Mouse (Mus musculus): ENCODE measurements around the gene Itga1.

The Itga1 gene

DNA sequence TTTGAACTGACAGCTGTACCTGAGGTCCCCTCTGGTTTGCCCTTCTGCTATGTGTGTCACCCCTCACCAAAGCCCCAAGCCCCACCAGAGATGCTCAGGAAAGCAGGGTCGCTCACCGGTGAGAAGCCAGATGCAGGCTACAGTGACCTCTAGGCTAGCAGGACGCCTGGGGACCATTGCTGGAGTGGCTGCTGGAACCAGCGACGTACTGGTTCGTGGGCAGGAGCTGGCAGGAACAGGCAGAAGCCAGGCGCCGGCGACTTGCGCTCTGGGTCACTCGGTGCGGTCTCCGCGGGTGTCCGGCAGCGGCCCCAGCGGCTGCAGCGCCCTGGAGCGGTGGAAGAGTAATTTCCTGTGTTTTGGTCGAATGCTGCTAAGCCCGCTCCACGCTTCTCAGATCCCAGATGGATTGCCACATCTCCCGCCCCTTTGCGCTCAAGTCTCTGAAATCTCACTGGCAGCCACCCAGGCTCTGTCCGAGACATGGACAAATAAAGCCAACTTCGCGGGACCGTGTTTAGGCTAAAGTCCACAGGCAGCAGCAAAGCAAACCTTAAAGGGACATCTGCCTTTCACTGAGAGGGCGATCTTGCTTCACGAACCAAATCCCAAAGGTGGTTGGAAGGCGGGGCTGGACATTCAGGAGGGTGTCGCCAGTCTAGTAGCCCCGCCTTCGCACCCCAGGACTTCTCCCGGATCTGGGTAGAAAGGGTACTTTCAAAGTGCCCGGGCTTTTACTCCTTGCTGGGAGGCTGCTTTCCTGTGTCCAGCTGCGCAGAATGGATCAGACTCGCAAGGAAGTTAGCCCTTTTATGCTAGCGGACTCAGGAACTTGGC is at the start of gene Itga1, which contains the start of gene Gm49395:
Gene Itga1, minus strand, starts transcription at position 610 of the 837 bp plus-strand sequence.
Gene Gm49395, minus strand, starts transcription at position 567 of the 837 bp plus-strand sequence.
- no peak for DNase-seq (ENCODE audit: extremely low read depth, low read depth, low spot score)

DNA sequence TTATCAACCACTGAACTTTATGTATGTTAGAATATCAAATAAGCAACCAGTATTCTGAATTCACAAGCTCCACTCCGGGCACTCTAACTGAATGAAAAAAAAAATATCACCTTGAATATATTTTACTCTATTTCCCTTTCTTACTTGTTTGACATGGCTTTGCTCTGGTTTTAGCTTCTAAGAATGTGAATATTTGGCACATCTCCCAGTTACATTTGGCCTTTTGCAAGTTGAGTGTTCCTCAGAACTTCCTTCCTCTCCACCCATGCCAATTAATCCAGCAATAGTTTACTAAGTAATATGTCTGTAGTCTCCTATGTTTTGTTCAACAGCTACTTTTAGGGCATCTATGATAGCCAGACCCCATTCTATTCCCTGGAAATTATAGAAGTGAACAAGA is 48.8 kb upstream of the Itga1 start:
- DNase-seq (ENCODE audit: extremely low read depth, low read depth, low spot score) = no peak

DNA sequence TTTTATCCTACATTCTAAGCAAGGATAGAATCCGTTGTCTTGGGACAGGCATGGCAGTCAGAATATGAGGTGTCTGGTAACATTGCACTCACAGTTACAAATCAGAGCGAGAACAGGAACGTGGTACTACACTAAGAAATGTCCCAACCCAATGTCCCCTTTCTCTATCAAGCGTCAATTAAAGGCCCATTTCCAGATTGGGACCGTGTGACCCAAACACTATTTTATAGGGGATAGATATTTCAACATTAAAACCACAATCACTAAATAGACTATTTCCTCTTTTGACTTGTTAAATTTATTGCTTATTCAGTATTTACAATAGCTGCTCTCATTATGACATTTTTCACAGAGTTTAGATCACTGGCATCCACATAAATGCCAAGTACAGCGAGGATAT is 48.1 kb upstream of the Itga1 start:
- no peak for DNase-seq (ENCODE audit: extremely low read depth, low read depth, low spot score)

DNA sequence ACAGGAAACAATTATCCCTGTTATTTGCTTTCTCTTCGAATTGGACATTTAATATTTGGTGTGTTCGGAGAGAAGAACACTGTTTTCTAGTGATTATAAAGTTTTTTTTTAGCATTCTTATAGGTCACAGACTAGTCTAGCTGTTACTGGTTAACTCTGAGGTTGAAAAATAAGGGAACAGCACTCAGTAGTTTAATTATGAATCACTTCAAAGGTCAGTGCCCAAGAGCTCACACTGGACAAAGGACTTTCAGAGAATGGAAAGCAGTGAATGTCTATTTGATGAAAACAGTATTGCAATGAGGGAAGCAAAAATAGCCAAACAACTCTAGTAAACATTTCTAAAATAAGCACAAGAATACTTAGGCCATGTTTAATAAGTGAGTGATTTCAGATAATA is 41.8 kb upstream of the Itga1 start:
- DNase-seq (ENCODE audit: extremely low read depth, low read depth, low spot score) = no peak

DNA sequence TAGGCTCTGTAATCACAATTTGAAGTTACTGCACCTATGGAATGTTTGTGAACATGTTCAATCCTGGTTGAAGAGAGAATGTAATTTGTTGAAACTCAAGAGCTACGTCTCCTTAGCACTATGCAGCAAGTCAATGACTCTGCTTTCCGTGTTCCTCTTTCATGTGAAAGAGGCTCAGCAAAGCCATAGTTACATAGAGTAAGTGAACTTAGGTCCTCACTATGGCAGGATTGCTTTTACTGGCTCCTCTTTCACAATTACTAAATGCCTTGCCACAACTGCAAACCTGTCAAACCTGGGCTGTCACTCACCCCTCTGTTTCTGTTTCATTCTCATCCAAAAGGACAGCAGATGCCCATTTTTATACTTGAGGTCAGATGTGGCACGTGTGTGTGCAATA is 40.3 kb upstream of the Itga1 start:
- no peak for DNase-seq (ENCODE audit: extremely low read depth, low read depth, low spot score)

DNA sequence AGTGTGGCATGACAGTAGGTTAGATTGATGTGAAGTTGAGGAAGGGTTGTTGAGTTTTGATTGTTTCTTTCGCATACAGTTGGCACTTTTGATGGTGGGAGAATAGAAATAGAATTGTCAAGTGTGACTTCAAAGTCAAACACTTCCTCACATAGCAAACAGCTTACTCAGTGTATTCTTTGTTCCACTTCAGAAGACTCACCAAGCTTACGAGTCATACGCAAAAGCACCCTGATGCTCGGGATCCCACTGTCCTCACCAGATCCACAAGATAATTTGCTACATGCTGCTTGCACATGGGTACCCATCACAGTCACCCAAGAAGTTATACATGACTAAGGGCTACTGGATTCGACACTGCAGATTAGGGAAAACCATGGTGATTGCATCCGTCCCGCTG is 36.7 kb upstream of the Itga1 start:
- DNase-seq (ENCODE audit: extremely low read depth, low read depth, low spot score) = no peak

DNA sequence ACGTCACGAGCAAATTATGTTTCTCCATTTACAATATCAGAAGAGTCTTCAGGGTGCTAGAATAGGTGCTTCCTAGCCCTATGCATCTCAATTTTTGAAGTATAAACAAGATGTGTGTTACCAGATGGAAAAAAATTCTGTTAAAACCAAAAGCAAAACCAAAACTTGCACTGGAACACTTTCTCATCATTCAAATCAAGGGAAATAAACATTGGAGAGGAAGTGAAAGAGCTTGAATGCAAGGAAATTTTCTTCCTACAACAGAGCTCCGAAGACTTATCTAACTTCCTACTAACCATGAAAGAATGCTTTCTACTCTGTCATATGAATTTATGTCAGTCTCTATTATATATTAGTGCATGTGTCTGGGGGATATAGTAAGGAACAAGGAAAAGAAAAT is 35.0 kb upstream of the Itga1 start:
- DNase-seq (ENCODE audit: extremely low read depth, low read depth, low spot score) = no peak

DNA sequence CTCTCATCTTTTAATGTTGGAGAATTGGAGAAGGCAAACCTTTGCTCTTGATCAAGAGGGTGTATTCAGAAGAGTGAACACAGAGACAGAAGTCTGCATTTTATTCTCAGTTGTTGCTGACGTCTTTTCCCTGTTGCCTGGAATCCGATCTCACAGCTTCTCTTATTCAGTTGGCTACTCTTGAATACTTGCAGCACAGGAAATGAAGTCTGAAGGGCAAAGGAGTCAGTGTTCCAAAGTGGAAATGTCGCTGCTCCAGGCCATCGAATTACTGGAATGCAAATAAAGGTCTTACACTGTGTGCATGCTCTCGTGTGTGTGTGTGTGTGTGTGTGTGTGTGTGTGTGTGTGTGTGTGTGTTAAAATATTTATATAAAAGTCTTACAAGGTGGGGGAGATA is 30.7 kb upstream of the Itga1 start:
- no peak for DNase-seq (ENCODE audit: extremely low read depth, low read depth, low spot score)

DNA sequence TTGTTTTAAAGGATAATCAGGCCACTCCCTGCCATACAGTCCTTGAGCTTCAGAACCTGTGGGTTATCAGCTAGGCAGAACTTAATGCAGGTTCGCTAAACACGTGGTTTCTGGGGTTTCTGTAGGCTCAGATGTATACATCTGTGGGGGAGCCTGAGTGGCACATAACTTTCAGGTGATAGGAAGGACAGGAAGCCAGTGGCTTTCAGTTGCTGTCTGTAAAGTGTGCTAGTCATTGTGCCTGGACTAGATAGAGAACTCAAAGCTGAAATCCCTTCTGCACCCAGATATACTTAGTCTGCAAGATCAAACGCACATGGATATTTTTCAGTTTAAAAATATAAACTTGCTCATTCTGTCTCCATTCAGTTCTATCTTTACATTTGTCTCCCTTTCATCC is 29.6 kb upstream of the Itga1 start:
- DNase-seq (ENCODE audit: extremely low read depth, low read depth, low spot score) = no peak

DNA sequence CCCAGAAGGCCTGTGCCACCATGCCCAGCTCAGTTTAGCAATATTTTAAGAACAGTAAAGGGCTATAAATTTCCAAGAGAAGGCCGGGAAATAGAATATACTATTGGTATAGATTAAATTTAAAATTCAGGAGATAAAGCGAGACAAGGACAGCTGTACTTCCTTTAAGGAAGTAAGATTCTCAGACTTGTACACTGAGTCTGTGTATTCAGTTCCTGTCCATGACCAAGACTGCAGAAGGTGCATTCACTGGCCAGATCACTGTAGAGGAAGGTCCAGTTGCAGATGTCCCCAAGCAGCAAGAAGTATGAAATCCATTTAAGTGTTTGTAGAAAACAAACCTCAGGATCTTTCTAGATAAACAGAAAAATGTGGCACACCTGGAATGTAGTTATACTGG is 28.3 kb upstream of the Itga1 start:
- DNase-seq (ENCODE audit: extremely low read depth, low read depth, low spot score) = no peak

DNA sequence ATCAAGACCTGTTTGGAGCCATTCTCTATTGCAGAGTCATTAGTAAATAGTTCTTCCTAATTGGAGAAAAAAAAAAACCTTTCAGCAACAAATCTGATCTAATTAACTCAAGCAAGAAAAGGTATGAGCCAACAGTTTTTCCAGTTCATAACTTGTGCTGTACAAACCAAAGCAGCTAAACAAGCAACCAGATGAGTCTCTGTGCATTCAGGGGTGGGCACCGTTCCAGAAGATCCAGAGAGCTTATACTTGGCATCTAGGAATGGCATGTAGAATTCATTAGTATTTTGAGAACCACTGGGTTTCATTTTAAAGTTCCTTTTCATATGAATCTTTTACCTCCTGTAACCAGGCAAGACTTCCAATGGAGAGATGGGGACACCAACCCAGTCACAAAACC is 26.1 kb upstream of the Itga1 start:
- no peak for DNase-seq (ENCODE audit: extremely low read depth, low read depth, low spot score)

DNA sequence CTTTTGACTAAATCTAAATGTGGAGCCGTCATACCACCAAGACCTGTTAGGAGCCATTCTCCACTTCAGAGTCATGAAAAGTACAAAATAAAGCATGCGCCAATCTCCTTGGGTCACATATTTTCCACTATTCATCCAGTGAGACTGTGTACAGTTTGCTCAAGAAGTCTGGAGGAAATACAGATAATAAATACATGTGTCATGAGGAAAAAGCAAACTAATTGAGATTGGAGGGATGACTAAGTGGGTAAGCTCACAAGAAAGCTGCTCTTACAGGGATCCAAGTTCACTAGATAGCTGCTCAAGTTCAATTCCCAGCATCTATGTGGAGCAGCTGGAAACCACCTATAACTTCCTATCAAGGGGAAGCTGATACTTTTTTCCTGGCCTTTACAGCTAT is 24.8 kb upstream of the Itga1 start:
- no peak for DNase-seq (ENCODE audit: extremely low read depth, low read depth, low spot score)

DNA sequence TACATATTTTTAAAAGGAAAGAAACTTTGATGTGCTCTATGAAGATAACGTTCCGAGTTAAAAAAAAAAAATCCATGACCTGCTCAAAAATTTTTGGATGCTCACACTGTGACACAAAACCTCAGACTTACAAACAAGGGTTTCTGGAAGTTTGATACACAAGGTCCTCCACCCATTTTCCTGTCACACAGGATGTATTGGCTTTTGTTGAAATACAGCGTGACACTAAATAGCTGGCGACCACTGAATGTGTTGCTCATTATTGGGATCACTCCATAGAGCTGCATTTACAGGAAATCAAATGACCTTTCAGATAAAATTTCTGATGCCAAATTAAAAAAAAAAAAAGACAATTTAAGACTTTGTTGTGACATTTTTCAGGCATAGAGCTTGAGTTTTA is 23.4 kb upstream of the Itga1 start:
- no peak for DNase-seq (ENCODE audit: extremely low read depth, low read depth, low spot score)

DNA sequence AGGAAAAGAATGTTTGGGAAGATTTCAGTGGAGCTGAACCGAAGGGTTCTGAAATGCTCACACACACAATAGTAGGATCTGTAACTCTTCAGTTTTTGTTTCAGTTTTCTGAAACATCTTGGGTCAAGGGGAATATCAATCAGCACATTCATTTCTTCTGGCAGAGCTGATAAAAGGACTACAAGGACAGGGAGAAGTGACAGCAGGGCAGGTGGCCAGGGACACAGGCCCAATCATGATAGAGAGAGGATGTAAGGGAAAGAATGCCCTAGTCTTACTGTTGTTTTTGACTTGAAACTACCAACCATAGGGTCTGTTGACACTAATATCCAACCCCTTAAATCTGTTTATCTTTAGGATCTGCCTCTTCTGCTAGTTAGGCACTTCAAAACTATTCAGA is 22.8 kb upstream of the Itga1 start:
- no peak for DNase-seq (ENCODE audit: extremely low read depth, low read depth, low spot score)

DNA sequence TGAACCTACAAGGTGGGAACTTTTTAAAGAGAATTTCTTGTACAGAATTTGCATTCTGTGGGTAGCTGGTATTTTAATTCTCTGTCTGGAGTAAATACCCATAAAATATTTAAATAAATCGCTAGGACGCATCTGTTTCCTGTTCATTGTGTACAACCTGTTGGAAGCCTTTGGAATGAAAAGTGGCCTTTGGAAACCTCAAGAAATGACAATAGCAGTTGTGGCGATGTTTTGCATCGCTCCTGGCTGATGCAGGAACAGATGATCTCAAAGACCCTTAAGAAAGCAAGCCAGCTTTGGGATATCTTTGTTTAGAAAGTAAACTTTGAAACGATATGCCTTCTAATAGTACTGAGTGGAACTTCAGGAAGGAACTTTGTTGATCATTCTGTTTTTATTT is 17.0 kb upstream of the Itga1 start:
- no peak for DNase-seq (ENCODE audit: extremely low read depth, low read depth, low spot score)

DNA sequence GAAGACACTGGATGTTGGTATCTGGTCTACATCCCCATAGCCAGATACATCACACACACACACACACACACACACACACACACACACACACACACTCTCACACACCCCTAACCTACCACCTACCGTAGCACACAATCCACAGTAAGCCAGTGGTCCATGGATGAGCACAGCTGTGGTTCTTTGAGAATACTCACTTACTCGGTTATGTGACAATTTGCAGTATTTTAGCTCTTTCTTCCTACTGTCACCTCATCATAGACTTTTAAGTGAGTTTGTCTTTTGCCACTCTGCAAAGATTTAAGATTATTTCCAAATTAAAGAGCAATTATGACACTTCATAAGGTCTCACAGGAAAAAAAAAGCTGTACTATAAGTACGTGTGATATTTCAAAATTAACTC is 16.4 kb upstream of the Itga1 start:
- DNase-seq (ENCODE audit: extremely low read depth, low read depth, low spot score) = no peak

DNA sequence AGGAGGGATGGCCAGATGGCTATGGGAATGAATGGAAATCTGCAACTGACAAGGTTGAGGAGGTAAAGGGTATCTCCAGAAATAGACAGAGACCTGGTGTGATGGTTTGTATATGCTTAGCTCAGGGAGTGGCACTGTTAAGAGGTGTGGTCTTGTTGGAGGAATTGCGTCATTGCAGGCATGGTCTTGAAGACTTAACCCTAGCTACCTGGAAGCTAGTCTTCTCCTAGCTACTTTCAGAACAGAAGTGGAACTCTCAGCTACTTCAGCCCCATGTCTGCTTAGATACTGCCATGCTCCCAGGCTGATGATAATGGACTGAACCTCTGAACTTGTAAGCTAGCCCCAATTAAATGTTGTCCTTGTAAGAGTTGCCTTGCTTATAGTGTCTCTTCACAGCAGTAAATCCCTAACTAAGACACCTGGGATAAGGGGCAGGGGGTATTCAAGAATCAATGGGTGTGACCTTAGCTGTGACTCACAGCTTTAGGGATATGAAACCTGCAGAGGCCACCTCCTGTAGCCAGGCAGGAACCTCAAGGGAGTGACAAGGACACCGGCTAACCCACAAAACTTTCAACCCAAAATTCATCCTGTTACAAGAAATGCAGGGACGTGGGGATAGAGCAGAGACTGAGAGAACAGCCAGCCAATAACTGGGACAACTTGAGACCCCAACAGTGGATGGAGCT is 15.3 kb upstream of the Itga1 start:
- no peak for DNase-seq (ENCODE audit: extremely low read depth, low read depth, low spot score)

DNA sequence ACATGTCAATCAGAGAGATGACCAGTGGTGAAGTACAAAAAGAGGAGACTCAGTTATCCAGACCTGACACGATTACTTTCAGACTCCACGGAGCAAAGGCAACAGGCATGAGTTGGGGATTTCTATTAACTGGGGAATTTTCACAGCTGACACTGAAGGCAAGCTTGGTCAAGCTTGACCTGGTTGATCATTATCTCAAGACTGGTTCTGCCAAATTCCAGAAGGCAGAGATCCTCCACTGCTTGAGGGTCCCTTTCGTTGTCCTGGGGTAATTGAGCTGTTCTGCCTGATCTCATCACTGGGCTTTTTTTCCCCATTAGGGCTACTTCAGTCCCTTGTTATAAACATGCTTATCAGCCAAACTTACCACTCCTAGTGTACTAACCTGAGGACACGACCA is 7.9 kb upstream of the Itga1 start:
- DNase-seq (ENCODE audit: extremely low read depth, low read depth, low spot score) = no peak

DNA sequence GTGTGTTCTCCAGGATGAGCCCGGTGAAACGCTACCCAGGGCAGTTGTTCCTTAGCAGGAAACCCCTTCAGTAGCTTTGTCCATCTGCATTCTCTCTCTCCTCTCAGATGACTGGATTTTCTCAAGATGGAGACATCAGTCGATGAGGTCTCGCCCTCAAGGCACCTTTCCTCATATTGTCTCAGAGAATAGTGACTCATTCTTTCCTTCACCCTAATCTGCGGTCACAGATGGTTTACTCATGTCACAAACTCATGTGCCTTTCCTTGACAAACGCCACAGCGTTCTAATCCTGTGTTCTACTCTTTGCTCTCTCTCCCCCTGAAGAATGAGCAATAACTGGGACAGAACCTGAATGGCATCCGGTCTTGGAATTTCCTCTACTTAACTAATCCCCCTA is 5.7 kb upstream of the Itga1 start:
- DNase-seq (ENCODE audit: extremely low read depth, low read depth, low spot score) = no peak

DNA sequence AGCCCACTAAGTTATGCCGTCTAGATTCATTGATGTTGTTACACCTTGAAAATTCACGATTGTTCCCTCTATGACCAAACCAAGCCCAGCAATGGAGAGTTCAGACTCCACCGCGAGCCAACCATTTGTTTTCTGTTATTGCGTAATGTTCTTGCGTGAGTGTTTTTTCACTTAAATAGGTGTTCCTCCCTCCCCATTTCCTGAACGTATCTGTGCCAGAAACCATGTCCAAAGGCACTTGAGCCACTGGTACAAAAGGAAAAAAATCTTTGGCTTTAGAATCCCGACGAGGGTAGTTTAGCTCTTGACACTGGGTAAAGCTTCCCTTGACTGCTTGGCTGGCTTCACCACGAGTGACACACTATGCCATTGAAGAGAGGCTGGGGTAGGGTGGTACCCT is 4.4 kb upstream of the Itga1 start:
- no peak for DNase-seq (ENCODE audit: extremely low read depth, low read depth, low spot score)

DNA sequence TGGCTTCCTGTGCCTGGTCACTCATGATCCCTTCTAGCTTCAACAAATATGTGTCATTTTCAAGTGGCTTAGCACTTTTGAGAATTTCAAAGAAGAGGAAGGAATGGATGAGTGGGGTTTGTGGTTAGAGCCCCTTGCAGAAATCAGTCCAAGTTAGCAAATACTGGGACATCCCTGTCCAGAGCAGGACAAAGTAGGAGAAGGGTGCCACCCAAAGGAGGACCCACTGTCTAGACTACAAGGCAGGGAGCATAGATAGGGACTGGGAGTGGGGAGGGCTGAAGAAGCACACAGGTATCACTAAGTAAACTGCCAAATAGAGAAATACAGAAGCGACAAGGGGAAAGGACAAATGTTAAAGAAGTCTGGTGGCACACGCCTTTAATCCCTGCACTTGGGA is 990 bp upstream of the Itga1 start:
- no peak for DNase-seq (ENCODE audit: extremely low read depth, low read depth, low spot score)

DNA sequence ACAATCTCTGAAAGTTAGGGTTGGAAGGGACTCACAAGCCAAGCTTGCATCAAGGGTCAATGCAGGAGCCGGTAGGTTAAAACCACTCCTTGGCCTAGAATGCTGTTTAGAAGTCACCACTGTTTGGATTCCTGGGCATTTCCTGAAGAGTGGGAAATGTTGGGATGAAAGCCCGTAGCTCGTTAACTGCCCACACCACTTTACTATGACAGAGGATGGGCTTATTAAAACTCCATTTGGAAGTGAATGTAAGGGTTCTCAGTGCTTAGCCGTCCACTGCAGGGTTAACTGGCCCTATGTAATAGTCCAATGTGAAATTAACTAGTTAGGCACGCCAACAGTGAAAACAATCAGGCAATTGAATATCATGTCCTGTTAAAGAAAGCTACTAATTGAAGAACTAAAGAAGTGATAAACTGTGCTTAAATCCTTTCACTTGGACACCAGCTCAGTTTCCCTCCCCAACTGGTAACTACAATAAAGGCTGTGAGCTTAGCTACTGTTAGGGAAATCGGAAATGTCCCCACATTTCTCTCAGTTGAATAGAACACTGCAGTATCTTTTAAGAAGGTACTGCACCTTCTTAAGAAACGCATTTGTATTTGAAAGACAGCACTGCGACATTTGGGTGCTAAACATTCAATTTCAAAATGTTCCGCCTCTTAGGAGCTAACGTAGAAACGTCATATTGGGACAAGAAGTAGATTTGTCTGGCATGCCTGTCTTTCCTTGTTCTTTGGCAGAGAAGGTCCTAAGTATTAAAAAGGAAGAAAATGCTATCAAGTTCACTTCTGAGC is 1.2 kb downstream of the Itga1 start:
- no peak for DNase-seq (ENCODE audit: extremely low read depth, low read depth, low spot score)
